Mouse (Mus musculus): ENCODE data around the gene Vapa. TPM values are rescaled to one million over a fixed set of nuclear protein-coding genes. Genes with fewer than 3 reads are reported as not detected.
A peak's percentile ranks its signal among the peaks of the same experiment; 100 is the strongest.
"Not testable (repeated sequence)": the region's sequence is repeated elsewhere in the genome, so short reads cannot be mapped to it uniquely, and the experiment has no call there.

Gene Vapa
- polyA plus RNA-seq (2017; shearing (Covaris generic)) = 10 to 100 TPM; 23.3 to 44.9 TPM

DNA sequence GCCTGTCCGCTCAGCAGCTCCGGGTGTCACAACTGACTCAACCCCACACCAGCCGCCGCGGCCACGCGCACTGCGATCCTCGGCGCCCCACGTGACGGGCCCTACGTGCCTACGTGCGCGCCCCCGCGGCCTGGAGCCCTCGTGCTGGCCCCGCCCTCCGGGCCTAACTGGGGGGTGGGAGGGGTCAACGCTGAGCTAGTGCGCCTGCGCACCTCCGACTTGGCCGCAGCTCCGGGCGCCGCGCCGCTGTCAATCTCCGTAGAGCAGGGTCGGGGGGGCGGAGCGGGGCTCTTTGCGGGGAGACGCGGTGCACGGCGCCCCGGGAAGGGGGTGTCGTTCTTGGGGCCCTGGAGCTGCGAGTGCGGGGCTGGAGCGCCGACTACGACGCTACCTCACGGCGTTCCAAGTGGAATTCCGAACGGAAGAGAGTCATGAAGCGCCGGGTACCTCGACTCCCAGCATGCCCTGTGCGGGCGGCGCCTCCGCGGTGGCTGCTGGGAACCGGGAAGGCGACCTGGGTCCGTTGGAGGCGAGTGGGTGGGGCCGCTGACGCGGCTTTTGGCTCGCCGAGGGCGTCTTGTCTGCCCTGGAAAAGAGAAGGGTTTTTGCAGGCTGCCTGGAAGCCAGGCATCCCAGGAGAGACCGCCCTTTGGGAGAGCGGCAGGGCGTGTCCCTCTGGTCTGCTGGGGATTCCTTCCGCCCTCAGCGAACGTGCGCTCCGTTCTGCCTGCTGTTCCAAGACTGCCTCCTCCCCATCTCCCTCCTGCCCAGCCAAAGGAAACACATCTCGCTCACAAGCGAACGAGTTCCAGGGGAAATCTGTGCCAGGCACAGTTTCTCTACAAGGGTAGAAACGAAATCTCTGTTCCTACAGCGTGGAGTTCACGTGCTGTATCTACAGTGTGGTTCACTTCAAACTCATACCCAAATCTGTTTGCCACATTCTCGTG, at the start of gene Vapa:
Gene Vapa (minus strand): TSS at position 93 of the 950 bp plus-strand sequence.
- peak; percentile 77 for ATAC-seq

DNA sequence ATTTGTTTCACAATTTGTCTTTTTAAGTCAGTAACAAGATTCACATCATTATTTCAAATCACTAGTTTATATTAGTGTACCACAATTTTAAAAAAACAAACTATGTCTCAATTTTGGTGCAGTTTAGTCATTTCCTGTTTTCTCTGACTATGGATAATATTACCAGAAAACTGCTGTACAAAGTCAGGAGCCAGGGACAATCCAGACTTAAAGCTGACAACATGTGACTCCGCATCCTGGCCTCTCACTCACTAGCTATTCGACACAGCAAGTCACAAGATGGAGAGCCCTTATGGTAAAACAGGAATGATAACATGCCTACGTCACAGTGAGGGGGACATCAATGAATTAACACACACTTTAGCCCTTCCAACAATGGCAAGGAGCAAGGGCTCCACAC, 49.3 kb upstream of the Vapa start:
- no peak for ATAC-seq

DNA sequence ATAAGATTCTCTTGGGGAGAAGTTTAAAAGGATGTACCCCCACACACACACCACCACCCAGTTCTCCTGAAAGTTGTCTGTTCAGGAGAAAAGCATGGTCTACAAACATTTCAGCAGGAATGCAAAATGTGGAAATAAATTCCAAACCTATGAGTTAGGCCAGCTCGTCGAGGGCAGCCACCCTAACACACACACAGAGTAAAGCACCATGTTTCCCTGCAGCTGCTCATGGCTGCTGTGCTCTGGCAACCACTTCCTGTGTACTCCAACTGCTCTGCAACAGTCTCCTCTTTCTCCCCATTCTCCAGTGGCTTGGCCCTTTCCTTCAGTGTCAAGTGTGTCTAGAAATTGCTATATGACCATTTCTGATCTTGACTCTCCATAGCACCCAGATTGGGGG, 45.1 kb upstream of the Vapa start:
- ATAC-seq = no peak

DNA sequence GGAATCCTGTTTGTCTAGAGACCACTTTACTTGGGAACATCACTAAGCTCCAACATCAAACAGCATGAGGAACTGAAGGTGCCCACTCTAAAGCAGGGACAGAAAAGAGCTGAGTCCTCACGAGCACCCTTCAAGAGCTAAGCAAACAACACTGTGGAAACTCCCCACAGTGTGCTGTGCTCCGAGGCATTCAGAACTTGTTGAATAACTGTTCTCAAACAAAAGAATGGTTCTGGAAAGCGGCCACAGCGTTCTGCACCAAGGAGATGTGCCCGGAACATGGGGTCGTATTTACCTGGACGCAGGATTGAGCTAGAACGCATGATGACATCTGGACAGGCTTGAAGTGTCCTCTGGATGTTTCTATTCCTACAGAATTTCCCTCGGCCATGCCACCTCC, 44.6 kb upstream of the Vapa start:
- no peak for ATAC-seq

DNA sequence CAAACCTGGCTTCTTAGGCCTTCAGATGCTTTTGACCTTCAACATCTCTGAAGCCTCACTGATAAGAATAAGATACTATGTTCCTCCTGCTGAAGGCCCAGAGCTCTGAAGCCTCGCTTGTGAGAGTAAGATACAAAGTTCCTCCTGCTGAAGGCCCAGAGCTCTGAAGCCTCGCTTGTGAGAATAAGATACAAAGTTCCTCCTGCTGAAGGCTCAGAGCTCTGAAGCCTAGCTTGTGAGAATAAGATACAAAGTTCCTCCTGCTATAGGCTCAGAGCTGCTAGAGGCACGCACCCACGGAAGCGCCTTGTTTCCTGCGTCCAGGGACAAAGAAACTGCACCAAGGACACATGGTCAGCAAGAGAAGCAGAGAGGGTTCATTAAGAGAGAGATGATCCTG, 43.4 kb upstream of the Vapa start:
- ATAC-seq = no peak

DNA sequence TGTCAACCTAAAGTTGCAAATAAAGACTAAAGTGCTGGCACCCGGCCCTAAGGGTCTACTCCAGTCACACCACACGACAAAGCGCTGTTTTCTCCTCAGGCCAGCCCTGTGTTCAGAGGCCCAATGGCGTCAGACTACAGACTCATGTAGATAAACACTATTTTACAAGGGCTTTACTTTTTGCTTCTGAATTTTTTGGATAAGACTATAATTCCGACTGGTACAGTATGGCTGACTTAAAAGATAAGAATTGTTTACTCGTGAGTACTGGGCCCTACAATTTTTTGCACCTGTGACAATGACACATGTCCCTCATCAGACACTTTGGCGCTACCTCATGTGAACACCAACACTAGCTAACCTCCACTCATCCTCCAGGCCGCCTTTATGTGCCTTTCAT, 42.7 kb upstream of the Vapa start:
- ATAC-seq = no peak

DNA sequence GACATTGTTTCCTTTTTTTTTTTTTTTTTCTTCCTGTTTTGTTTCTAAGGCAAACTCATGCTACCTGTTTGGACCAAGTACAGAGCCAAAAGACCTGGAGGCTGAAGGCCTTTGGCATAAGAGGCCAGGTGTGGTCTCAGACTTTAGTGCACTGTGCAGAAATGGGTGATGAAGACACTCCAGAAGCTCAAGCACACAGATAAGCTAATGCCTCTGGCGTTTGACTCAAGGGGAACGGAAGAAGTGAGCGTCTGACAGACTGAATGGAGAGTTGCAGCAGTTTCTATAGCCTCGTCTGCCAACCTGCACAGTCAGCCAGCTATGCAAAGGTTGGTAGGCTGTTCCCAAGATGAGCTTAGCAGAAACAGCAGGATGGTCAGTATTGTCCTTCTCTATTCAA, 42.3 kb upstream of the Vapa start:
- no peak for ATAC-seq

DNA sequence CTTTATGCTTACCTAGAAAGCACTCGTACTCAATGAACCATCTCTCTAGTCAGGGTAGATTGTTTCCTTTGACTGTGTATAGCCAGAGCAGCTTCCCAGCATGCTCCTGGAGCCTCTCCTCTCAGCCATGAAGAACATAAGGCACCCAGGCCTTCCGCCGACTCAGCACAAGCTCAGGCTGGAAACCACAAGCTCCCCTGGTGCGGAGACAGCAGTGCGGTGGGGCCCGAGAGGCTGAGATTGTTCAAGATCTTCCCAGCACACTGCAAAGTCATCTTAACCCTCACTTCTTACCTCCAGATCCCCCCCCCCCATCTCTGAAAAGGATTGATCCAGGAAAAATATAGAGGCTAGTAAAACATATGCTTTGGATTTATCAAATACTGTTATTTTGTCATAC, 37.2 kb upstream of the Vapa start:
- no peak for ATAC-seq

DNA sequence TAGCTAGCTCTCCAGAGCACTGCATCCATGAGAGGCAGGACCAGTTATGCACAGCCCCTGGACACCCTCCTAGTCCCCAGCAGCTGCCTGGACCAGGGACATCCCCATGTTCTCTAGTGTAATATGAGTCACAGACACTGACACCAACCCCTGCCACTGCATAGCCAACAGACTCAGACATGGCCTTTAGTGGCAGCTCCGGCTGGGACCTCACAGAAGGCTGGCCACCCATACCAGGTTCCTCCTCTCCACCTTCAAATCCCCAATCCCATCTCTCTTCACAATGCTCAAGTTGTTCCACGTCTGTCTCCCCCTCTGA, 35.8 kb upstream of the Vapa start:
- ATAC-seq = no peak

DNA sequence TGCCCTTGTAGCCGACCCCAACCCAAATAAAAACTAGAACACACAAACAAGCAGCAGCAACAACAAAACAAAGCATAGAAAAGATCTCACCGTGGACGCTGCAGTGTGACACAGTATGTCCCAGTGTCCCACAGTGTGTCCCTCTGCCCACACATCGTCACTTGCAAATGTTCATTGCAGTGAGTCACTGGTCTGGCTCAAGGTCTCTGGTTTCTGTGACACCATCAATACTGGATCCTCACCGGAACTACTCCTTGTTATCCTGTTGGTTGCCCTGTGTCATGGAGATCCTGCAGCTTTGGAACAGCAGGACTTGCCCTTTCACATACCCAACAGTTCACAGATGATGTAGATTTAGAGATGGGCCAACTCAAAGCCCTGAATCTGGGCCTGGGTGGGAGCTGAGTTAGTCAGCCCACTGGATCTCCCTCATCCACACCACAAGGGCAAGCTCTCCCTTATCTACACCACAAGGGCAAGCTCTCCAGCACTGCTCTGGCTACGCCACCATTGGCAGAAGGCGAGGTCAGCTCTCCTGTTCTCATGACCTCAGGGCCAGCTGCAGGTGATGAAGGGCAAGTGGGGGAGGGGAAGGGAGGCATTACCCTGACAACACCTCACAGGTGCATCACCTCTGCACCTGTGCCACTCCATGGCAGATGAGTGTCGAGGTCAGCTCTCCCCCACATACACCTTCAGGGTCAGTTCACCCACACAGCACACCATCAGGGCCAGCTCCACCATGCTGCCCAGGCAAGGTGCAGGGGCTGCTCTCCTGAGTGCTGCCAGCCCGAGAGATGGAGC, 35.2 kb upstream of the Vapa start:
- no peak for ATAC-seq

DNA sequence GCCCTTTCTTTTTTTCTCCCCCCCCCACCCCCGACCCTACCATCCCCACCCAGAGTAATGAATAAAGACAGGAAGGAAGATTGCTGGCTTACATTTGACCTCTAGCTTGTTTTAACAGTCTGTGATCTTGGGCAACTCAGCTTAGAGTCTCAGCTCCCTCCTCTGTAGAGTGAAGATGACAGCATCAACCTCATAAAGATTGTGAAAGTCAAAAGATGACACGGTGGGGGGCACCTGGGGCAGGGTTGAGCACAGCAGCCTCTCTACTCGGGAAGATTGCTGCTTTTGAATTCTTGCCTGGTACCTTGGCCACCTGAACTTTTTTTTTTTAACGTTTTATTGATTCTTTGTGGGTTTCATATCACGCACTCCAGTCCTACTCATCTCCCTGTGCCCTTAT, 34.6 kb upstream of the Vapa start:
- ATAC-seq = no peak

DNA sequence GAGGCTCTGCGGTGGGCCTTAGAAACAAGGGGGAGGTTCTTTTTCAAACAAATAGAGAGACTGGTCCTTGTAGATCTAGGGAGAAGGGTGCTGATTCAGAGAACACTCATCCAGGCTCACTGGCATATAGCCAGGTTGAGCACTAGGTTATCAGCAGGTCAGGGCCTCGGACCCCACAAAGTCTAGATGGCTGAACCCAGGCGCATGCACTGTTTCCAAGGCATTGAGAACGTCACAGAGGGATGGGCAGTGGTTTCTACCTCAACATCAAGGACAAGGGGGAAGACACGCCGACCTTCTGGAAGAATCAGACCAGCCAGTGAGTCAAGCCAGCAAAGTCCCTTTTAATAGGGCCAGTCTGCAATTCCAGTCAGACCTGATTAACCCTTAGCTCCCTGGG, 33.9 kb upstream of the Vapa start:
- ATAC-seq = no peak

DNA sequence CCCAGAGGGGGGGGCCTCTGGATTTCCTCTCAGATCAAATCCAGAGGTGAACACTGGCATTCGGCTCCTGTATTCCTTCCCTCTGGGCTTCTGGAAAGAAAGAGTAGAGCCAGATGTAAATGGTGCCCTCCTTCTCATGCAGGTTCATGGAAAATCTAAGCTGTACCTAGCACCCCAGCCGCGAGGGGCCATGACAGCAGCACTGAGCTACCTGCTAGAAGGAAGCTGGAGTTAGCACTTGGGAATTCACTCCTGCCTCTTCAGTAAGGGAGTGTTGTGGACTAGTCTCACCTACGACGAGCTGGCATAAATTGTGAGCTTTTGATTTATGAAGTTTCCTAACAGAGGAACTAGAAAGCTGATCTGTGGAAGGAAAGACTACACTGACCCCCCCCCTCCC, 30.2 kb upstream of the Vapa start:
- no peak for ATAC-seq

DNA sequence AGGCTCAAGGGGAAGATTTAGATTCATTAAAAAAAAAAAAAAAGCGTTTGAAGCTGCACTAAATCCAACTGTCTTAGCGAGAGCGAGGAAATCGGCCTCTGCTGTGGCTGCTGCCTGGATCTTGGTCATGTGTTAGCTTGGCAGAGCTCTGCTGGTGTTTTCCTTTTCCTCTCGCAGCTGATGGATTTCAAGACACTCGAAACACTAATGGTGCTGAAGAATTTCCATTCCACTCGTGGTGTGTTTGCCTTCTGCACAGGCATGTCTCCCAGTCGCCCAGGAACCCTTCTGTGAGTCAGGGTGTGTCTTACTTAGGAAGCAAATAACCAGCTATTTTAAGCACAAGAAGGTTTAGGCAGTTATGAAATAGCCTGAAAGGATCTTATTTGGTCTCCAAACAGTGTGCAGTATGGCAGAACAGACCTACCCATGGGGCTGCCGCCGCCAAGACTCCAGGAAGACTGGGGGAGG, 29.7 kb upstream of the Vapa start:
- ATAC-seq = no peak

DNA sequence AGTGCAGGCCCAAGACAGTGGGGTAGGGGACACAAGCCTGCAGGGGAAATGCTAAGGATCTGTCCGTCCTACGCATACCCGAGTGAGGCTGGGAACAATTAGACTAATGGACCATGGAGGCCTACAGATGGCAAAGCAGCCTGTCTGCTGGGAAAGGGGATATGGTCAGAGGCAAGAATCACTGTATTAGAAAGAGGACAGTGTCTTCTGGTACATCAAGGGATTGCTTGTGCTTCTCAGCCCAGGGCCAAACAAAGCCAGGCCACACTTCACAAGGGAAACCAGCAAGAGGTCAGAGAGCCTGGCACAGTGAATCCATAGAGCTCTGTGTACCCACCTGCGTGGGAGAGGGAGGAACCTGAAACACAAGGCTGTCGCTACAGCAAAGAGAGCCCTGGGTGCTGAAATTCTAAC, 29.2 kb upstream of the Vapa start:
- no peak for ATAC-seq

DNA sequence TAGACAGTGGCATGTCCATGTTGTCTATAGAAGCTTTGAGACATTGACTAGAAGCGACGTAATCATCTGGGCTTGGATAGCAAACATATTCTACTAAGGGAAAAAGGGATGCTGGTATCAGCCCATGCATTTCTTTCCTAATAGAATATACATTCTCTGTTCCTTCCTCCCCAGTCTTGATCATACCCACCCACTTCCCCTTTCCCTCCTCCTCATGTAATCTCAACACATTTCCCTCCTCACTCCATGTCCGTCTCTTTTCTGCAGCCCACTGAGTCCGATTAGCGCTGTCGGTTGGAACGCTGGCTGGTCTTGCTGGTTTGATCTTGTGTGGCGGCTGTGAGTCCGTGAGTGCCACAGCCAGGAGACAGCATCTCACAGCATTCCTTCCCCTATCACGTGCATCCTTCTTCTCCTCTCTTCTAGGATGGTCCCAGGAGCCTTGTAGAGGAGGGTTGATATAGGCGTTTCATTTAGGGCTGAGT, 28.4 kb upstream of the Vapa start, which contains the start of gene Txndc2:
Gene Txndc2 (minus strand): TSS at position 435 of the 485 bp plus-strand sequence.
- ATAC-seq = no peak

DNA sequence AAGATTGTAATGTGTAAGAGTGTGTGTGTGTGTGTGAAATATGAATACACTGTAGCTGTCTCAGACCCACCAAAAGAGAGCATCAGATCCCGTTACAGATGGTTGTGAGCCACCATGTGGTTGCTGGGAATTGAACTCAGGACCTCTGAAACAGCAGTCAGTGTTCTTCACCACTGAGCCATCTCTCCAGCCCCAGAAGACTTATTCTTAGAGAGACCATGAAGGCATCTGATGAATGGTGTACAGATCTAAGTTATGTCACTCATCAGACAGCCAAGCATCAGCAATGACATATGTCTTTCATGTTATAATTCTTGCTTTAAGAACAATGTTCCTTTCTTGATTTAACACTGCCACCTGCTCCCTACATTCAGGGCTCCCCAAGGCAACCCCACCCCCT, 25.8 kb upstream of the Vapa start:
- no peak for ATAC-seq

DNA sequence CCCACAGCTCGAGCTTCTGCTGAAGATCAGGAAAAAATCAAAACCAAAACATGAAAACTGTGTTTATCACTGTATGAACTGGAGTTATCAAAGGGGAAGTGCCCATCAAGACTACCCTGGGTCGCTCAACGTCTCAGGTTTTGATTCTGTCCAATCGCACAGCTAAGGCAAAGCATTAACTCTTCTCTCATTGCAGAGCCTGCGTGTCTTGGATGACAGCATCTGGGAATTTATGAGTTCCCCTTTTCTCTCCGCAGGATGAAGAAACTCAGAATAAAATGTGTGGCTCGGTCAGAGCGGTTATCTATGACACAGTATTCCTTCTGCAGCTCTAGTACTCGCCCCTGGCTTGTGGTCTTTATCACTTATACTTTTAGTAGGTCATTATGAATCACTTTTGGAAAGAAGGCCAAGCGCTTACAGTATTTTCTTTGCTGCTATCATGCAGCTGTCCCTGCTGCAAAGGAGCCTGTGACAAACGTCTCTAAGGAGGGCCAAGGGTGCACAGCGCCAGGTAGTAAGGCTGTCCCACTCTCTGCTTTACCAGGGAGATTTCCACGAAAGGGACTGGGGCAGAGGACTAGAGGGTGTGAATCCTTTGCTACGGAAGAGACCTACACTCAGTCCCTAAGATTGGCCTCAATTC, 22.5 kb upstream of the Vapa start:
- ATAC-seq = no peak

DNA sequence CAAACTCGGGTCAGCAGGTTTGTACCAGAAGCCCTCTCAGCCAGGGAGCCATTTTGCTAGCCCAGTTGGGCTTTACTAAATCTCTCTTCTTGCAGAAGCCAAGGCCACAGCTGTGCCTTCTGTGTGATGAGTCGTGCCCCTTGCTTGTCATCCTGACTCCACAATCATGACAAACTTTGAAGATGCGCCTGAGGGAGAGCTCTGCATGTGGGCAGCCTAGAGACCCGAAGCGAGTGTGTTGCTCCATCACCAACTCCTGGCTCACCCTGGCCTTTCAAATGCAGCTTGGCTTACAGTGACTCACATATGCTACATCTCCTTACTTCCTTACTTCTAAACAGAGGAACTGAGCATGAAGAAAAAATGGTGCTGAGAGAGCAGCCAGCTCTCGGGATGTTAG, 16.6 kb upstream of the Vapa start:
- ATAC-seq = no peak

DNA sequence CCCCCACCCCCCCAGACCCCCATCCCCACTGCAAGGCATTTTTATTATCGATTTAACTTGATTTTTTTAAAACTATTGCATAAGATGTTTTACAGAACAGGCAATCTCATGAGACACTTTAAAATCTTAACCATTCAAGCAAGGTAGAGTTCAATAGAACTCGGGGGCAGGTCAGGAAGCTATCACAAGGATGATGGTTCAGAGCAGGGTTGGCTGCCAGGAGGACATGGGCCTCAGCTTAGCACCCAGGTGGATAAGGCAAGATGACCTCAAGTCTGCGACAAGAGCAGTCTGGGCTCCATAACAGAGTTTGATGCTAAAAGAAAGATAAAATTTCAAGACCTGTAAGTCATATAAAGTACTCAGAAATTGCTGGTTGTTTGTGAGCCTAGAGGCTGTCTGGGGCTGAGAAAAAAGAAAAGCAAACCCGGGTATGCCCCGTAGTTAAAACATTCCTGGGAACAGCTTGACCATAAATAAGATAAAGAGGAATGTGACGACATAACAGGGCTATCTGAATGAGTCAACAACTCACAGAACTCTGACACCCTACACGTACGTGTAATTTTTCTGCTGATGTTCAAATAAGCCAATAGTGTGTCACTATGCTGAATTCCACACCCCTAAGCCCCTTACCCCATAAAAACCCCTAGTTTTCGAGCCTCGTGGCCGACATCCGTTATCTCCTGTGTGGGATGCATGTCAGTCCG, 15.6 kb upstream of the Vapa start:
- ATAC-seq = not testable (repeated sequence)

DNA sequence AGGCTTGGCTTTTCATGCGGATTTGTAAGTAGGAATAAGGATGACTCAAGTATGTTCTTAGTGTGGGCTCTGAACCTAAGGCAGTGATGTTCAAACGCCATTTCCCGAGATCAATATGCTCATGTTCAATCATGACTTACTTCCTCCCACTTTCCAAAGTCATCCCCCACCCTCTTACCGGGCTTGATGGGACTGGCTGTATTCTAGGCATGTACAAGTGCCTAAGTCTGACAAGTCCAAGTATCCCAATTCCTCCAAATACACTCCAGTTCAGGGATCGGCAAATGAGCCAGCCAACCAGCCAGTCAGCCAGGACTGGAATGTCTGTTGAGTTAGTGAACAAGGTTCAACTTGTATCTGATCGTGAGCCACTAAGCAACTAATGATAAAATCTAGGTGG, 12.9 kb upstream of the Vapa start:
- ATAC-seq = no peak

DNA sequence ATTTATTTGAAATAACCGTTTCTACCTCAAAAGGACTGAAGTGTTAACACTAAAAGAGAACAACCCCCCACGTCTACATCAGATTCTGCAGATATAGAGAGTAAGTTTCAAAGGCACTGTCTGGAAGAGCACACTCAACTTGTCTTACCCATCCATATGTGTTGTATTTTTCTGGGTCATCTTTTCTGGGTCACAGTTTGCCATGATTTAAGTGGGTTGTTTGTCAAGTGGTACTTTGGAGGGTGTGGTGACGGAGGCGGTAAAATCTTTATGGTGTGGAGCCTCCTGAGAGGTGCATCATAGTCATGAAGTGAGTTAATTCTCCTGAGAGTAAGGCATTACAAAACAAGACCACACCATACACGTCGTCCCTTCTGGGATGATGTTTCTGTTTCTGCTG, 12.2 kb upstream of the Vapa start:
- ATAC-seq = no peak

Data from activated CD4-positive, CD25-positive, alpha-beta regulatory T cell, adult 4 months (primary cell).